Mouse (Mus musculus) neural tube, embryonic 15.5 days (tissue): ENCODE results near the gene Naa80. TPM values are rescaled to one million over a fixed set of nuclear protein-coding genes. Genes with fewer than 3 reads are reported as not detected.
"Not testable (repeated sequence)": the region's sequence is repeated elsewhere in the genome, so short reads cannot be mapped to it uniquely, and the experiment has no call there.

Experiments
- ATAC-seq: fragments of 200-750 bp; cut with Nextera tagmentation; 2 replicates; pipeline ENCODE4 v1.8.0; 2017; ENCODE audit warnings: mild to moderate bottlenecking, moderate TSS enrichment, moderate library complexity; ENCODE audit not compliant: low FRiP score
- H3K27ac ChIP-seq: fragments of 300-500 bp; sonication (generic); replicated peaks from 2 replicates; pipeline ENCODE4 v1.5.1; 2015; ENCODE audit warnings: mild to moderate bottlenecking, inconsistent platforms
- H3K27me3 ChIP-seq: fragments of 300-500 bp; sonication (generic); replicated peaks from 2 replicates; pipeline ENCODE4 v1.6.1; 2015; ENCODE audit warnings: inconsistent platforms
- H3K36me3 ChIP-seq: fragments of 300-500 bp; sonication (generic); 2 replicates; pipeline ENCODE4 v1.6.1; 2015; ENCODE audit warnings: inconsistent platforms
- H3K4me1 ChIP-seq: fragments of 300-500 bp; sonication (generic); 2 replicates; pipeline ENCODE4 v1.6.1; 2015; ENCODE audit warnings: inconsistent platforms
- H3K4me2 ChIP-seq: fragments of 300-500 bp; sonication (generic); 2 replicates; pipeline ENCODE4 v1.6.1; 2015; ENCODE audit warnings: inconsistent platforms, mild to moderate bottlenecking, moderate library complexity
- H3K4me3 ChIP-seq: fragments of 300-500 bp; sonication (generic); replicated peaks from 2 replicates; pipeline ENCODE4 v1.5.1; 2015; ENCODE audit warnings: mild to moderate bottlenecking, inconsistent platforms
- H3K9ac ChIP-seq: fragments of 300-500 bp; sonication (generic); replicated peaks from 2 replicates; pipeline ENCODE4 v1.6.1; 2015; ENCODE audit warnings: mild to moderate bottlenecking, inconsistent platforms
- H3K9me3 ChIP-seq: fragments of 300-500 bp; sonication (generic); replicated peaks from 2 replicates; pipeline ENCODE4 v1.6.1; 2016; ENCODE audit warnings: inconsistent platforms
- WGBS: fragments of 180-500 bp; shearing (Covaris S2); methylation state at CpG from one replicate; pipeline ENCODE4 v1.1.7; 2015; ENCODE audit warnings: mixed read lengths; 5-methylcytosine and 5-hydroxymethylcytosine counted together
- polyA plus RNA-seq: library from polyadenylated mRNA; unstranded; fragments of >200 nt; fragmentation: Nextera tagmentation; extraction: Ambion mirVana; gene quantifications from 2 replicates; pipeline ENCODE4 v1.2.1, GENCODE M21; 2015

Naa80 gene
- polyA plus RNA-seq, 1 experiment from 2014 or later: 16.9 TPM

GRCm38 (mm10) chr9:107551890-107552355, 26.8 kb upstream of the Naa80 start:
- Histone ChIP-seq H3K9ac (peak overlapping the region; percentile 45; the same call in 1 of the 2 replicates), H3K4me3 (peak overlapping the region; percentile 36), H3K36me3 (no peaks in the 10 kb centered on the region; the same call in 1 of the 2 replicates), H3K9me3 (no peaks in the 10 kb centered on the region), H3K4me2 (peak overlapping the region; percentile 89), H3K27me3 (peaks cover 50% of the 10 kb centered on the region), H3K4me1 (peaks cover 61% of the 10 kb centered on the region), H3K27ac (0 out of 2 replicates have a peak overlapping the region, but pooled peaks have one; percentile 38)
- no peak for ATAC-seq
- WGBS: 14% methylated on average over 8 of the region's 8 CpGs

DNA sequence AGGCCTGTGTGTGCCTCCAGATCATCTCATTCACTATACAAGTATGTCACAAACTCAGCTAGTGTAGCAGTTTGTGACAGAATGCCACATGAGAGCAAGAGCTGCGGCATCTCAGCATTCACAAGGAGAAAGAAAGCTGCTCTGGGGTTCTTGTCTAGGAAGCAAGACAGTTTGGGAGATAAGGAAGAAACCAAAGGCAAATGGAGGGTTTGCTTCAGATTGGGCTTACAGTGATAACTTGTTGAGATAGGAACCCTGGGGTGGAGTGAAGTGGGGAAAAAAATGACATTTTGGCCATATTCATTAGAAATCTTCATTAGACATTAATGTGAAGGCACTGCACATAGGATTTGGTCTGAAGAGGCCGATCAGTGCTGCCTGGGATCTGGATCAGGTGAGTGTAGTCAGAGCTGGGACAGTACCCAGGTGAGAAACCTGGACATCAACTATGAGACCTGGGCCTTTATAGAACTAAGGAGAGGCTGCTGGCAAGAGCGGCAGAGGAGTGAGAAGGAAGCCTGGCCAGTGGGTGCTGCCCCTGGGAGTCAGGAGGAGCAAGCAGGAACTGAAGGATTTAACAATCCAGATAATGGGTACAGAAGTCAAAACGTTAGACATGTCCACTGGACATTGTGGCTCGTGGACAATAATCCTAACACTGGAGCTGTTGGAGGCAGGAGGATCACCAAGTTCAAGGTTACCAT, 25.8 kb upstream of the Naa80 start:
- H3K4me3 ChIP-seq: peak overlapping the region; percentile 82; the same call in 1 of the 2 replicates
- ATAC-seq: no peak
- H3K36me3 ChIP-seq: peaks cover 9% of the 10 kb centered on the region
- 81% methylated on average over 5 of the region's 5 CpGs for WGBS
- peak overlapping the region; percentile 89 for H3K4me2 ChIP-seq
- no peaks in the 10 kb centered on the region for H3K9me3 ChIP-seq
- no peak overlapping the region for H3K9ac ChIP-seq
- peaks cover 58% of the 10 kb centered on the region for H3K4me1 ChIP-seq
- peaks cover 50% of the 10 kb centered on the region for H3K27me3 ChIP-seq
- no peak overlapping the region for H3K27ac ChIP-seq

GRCm38 (mm10) chr9:107553541-107554318, 25.0 kb upstream of the Naa80 start:
- Histone ChIP-seq H3K4me2 (peak overlapping the region; percentile 89), H3K27ac (peak overlapping the region; percentile 92), H3K4me3 (peak overlapping the region; percentile 82), H3K9ac (peak overlapping the region; percentile 72), H3K27me3 (peaks cover 43% of the 10 kb centered on the region), H3K9me3 (no peaks in the 10 kb centered on the region), H3K36me3 (peaks cover 17% of the 10 kb centered on the region), H3K4me1 (peaks cover 58% of the 10 kb centered on the region)
- ATAC-seq: peak; percentile 73
- WGBS: 4% methylated on average over 37 of the region's 37 CpGs

DNA sequence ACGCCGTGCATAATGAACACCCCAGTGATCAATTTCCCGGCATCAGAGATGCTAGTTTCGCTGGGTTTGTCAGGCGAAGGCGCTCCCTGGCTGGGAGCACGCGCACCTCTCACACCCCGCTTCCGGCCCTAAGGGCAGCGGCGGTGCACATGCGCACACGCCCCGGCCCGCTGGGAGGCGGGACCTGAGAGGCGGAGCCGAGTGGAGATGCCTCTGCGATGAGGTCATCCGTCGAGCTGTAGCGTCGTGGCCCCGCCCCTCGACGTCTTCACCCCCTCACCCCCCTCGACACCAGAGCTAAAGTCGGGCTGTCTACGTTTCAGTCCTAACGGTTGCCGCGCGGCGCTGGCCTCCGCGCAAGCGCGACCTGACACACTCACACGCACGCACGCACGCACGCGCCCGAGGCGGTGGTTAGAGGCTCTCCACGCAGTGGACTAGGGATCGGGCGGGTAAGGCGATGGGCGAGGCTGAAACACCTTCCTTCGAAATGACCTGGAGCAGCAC, 24.3 kb upstream of the Naa80 start:
- Histone ChIP-seq H3K9ac (peak overlapping the region; percentile 84), H3K4me3 (peak overlapping the region; percentile 82), H3K27ac (peak overlapping the region; percentile 92), H3K4me1 (peaks cover 58% of the 10 kb centered on the region), H3K9me3 (no peaks in the 10 kb centered on the region), H3K27me3 (peaks cover 36% of the 10 kb centered on the region), H3K4me2 (peak overlapping the region; percentile 89), H3K36me3 (peaks cover 23% of the 10 kb centered on the region)
- ATAC-seq: peak; percentile 93
- WGBS: under 1% methylated on average over 53 of the region's 53 CpGs

- no peaks in the 10 kb centered on the region for H3K9me3 ChIP-seq
- whole genome bisulfite sequencing: 0% methylated on average over 23 of the region's 23 CpGs
- peak overlapping the region; percentile 89 for H3K4me2 ChIP-seq
- H3K4me3 ChIP-seq: peak overlapping the region; percentile 82
- H3K9ac ChIP-seq: peak overlapping the region; percentile 84
- H3K27me3 ChIP-seq: peaks cover 31% of the 10 kb centered on the region
- H3K4me1 ChIP-seq: peaks cover 58% of the 10 kb centered on the region
- peaks cover 30% of the 10 kb centered on the region for H3K36me3 ChIP-seq
- peak overlapping the region; percentile 92 for H3K27ac ChIP-seq
- peak; percentile 16; the same call in 1 of the 2 replicates for ATAC-seq
These were observed 23.6 kb upstream of the Naa80 start for GRCm38 (mm10) chr9:107555031-107555457.

- Histone ChIP-seq H3K4me3 (peak overlapping the region; percentile 82), H3K27me3 (peaks cover 24% of the 10 kb centered on the region), H3K27ac (peak overlapping the region; percentile 92; the same call in 1 of the 2 replicates), H3K4me1 (peaks cover 56% of the 10 kb centered on the region), H3K9ac (peak overlapping the region; percentile 84), H3K4me2 (peak overlapping the region; percentile 89), H3K36me3 (peaks cover 37% of the 10 kb centered on the region), H3K9me3 (no peaks in the 10 kb centered on the region)
- no peak for ATAC-seq
- WGBS: 54% methylated on average over 2 of the region's 2 CpGs
These were observed 23.0 kb upstream of the Naa80 start for GRCm38 (mm10) chr9:107555701-107556100.

DNA sequence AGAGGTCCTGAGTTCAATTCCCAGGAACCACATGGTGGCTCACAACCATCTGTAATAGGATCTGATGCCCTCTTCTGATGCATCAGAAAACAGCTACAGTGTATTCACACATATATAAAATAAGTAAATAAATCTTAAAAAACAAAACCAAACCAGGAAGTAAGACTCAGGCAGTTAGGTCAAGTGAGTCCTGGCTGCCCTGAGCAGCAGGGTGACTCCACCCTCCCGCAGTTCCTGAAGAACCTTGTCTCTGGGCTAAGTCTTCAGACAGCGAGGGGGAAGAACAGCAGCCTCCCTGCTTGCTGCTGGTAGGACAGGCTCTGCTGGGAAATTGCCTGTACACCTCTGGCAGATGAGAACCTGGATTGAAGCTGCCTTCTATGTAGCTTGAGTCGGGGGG, 22.3 kb upstream of the Naa80 start:
- WGBS: 76% methylated on average over 3 of the region's 3 CpGs
- Histone ChIP-seq H3K36me3 (peaks cover 43% of the 10 kb centered on the region), H3K9me3 (no peaks in the 10 kb centered on the region), H3K9ac (no peak overlapping the region), H3K27ac (no peak overlapping the region), H3K4me3 (peak overlapping the region; percentile 82; the same call in 1 of the 2 replicates), H3K4me1 (peaks cover 50% of the 10 kb centered on the region), H3K27me3 (peaks cover 18% of the 10 kb centered on the region), H3K4me2 (peak overlapping the region; percentile 89)
- no peak for ATAC-seq

DNA sequence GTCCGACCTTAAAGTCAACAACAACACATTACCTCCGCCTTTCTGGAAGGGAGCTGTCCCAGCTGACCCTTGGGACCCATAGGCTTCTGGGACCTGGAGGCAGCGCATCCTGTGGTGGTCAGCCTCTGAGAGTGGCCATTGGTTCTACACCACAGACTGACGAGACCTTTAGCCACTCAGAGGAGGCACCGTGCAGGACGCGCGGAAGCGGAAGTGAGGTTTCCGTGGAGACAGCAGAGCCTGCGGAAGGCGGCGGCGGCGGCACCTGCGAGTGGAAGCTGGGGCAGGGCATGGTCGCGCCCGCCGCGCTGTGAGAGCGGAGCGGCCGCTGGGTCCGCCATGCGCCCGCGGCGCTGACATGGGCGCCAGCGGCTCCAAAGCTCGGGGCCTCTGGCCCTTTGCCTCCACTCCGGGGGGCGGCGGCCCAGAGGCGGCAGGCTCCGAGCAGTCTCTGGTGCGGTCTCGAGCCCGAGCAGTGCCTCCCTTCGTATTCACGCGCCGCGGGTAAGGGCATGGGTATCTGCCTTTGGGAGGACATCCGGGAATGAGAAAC, 15.6 kb upstream of the Naa80 start, which contains the start of gene Tusc2:
Gene Tusc2 (plus strand): TSS at position 227 of the 553 bp plus-strand sequence.
- under 1% methylated on average over 45 of the region's 46 CpGs for WGBS
- Histone ChIP-seq H3K4me3 (peak within 1 kb of the TSS; percentile 69), H3K36me3 (peaks cover 57% of the 10 kb centered on the region), H3K27ac (peak within 1 kb of the TSS; percentile 73), H3K9me3 (no peaks in the 10 kb centered on the region), H3K27me3 (no peaks in the 10 kb centered on the region), H3K4me1 (peaks cover 39% of the 10 kb centered on the region), H3K9ac (peak within 1 kb of the TSS; percentile 95), H3K4me2 (peak within 1 kb of the TSS; percentile 78)
- peak; percentile 93 for ATAC-seq

DNA sequence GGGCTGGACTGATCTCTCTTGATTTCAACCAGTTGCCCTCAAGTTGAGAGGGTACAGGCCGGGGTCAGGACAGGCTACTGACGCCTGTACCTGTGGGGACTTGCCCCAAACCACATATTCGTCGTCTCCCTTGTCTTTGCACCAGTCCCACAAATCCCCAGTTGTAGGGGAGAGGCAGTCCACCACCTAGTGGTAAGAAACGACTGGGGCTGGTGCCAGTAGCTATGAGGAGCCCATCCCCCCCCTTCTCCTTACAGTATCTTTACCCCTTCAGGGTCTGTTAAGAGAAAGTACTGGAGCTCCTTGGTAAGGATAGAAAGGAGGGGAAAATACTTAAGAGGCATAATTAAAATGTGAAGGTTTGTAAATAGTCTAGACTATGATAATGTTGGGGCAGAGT, 13.1 kb upstream of the Naa80 start:
- not testable (repeated sequence) for H3K9ac ChIP-seq, ATAC-seq, H3K9me3 ChIP-seq, H3K27ac ChIP-seq, H3K27me3 ChIP-seq, H3K4me3 ChIP-seq
- peaks cover 53% of the 10 kb centered on the region for H3K4me1 ChIP-seq
- peak overlapping the region; percentile 5; the same call in 1 of the 2 replicates for H3K4me2 ChIP-seq
- 58% methylated on average over 5 of the region's 5 CpGs for WGBS
- H3K36me3 ChIP-seq: peaks cover 33% of the 10 kb centered on the region

- ATAC-seq: no peak
- 62% methylated on average over 15 of the region's 15 CpGs for WGBS
- Histone ChIP-seq H3K4me1 (peaks cover 59% of the 10 kb centered on the region), H3K27ac (0 out of 2 replicates have a peak overlapping the region, but pooled peaks have one; percentile 38), H3K4me3 (no peak overlapping the region), H3K9me3 (no peaks in the 10 kb centered on the region), H3K27me3 (no peaks in the 10 kb centered on the region), H3K36me3 (peaks cover 30% of the 10 kb centered on the region), H3K9ac (no peak overlapping the region), H3K4me2 (peak overlapping the region; percentile 7; the same call in 1 of the 2 replicates)
These were observed 12.5 kb upstream of the Naa80 start for GRCm38 (mm10) chr9:107566041-107566709.
